Mouse (Mus musculus) embryonic facial prominence, embryonic 11.5 days (tissue): ENCODE data around the gene Dab1. TPM values are rescaled to one million over a fixed set of nuclear protein-coding genes. Genes with fewer than 3 reads are reported as not detected.

Source experiments
- ATAC-seq: fragments of 200-750 bp; cut with Nextera tagmentation; replicated peaks from 2 replicates; pipeline ENCODE4 v1.8.0; 2017; ENCODE audit warnings: low read depth; ENCODE audit not compliant: insufficient number of reproducible peaks, low FRiP score, low TSS enrichment
- DNase-seq: peaks from one replicate; pipeline ENCODE4 v3.0.0-alpha.2; 2015; ENCODE audit warnings: low spot score
- H3K27ac ChIP-seq: fragments of 300-500 bp; sonication (generic); replicated peaks from 2 replicates; pipeline ENCODE4 v1.5.1; 2014; ENCODE audit warnings: mild to moderate bottlenecking, low read depth, low read length, control low read depth
- H3K27me3 ChIP-seq: fragments of 300-500 bp; sonication (generic); 2 replicates; pipeline ENCODE4 v1.6.1; 2014; ENCODE audit warnings: mild to moderate bottlenecking, low read length, moderate library complexity, mixed read lengths; ENCODE audit not compliant: control insufficient read depth, insufficient read depth
- H3K36me3 ChIP-seq: fragments of 300-500 bp; sonication (generic); replicated peaks from 2 replicates; pipeline ENCODE4 v1.6.1; 2014; ENCODE audit warnings: low read depth, mild to moderate bottlenecking, low read length, moderate library complexity, mixed read lengths; ENCODE audit not compliant: control insufficient read depth, insufficient read depth
- H3K4me1 ChIP-seq: fragments of 300-500 bp; sonication (generic); 2 replicates; pipeline ENCODE4 v1.6.1; 2014; ENCODE audit warnings: low read length, mixed read lengths; ENCODE audit not compliant: control insufficient read depth, insufficient read depth
- H3K4me2 ChIP-seq: fragments of 300-500 bp; sonication (generic); 2 replicates; pipeline ENCODE4 v1.6.1; 2014; ENCODE audit warnings: low read depth, mild to moderate bottlenecking, control low read depth, low read length, moderate library complexity
- H3K4me3 ChIP-seq: fragments of 300-500 bp; sonication (generic); 2 replicates; pipeline ENCODE4 v1.5.1; 2014; ENCODE audit warnings: low read depth, low read length, control low read depth
- H3K9ac ChIP-seq: fragments of 300-500 bp; sonication (generic); replicated peaks from 2 replicates; pipeline ENCODE4 v1.6.1; 2014; ENCODE audit warnings: mild to moderate bottlenecking, control low read depth, low read length
- H3K9me3 ChIP-seq: fragments of 300-500 bp; sonication (generic); replicated peaks from 2 replicates; pipeline ENCODE4 v1.6.1; 2016; ENCODE audit warnings: mild to moderate bottlenecking, low read length, inconsistent platforms, mixed read lengths; ENCODE audit not compliant: control insufficient read depth
- WGBS: fragments of 180-500 bp; shearing (Covaris S2); extraction: QIAGEN DNeasy Blood & Tissue Kit; methylation state at CpG from one replicate; pipeline ENCODE4 v1.1.7; 2014; 5-methylcytosine and 5-hydroxymethylcytosine counted together
- polyA plus RNA-seq: library from polyadenylated mRNA; unstranded; fragments of >200 nt; fragmentation: Nextera tagmentation; extraction: Ambion mirVana; gene quantifications from 2 replicates; pipeline ENCODE4 v1.2.1, GENCODE M21; 2014

Dab1 gene
- polyA plus RNA-seq, 1 experiment from 2014 or later: 17.6 TPM

GRCm38 (mm10) chr4:104725673-104726072, 1106.5 kb downstream of the Dab1 start:
- DNase-seq (peak; percentile 20), ATAC-seq (no peak)
- Histone ChIP-seq H3K9me3 (no peaks in the 10 kb centered on the region), H3K4me1 (no peaks in the 10 kb centered on the region), H3K4me3 (no peak overlapping the region), H3K27me3 (no peaks in the 10 kb centered on the region), H3K36me3 (no peaks in the 10 kb centered on the region), H3K4me2 (no peak overlapping the region), H3K9ac (no peak overlapping the region), H3K27ac (no peak overlapping the region)
- WGBS: 49% methylated on average over 3 of the region's 3 CpGs

DNA sequence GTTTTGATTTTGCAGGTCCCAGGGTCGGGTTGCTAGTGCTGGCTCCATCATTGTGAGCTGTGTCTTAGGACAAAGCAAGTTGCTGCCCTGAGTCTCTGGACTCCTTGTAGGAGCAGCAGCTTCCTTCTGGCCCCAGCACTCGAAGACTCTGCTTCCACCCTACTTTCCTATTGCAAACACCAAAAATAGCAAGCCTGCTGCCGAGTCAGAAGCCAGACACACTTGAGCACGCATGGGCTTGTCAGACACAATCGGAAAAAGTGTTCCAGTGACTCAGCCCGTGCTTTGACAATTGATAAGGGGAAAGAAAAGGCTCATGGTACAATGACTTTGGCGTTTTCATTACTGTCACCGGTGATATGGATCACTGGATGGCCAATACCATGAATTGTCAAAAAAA, 1110.0 kb downstream of the Dab1 start:
- Histone ChIP-seq H3K9me3 (no peaks in the 10 kb centered on the region), H3K9ac (no peak overlapping the region), H3K27ac (no peak overlapping the region), H3K4me3 (no peak overlapping the region), H3K4me2 (no peak overlapping the region), H3K36me3 (no peaks in the 10 kb centered on the region), H3K27me3 (no peaks in the 10 kb centered on the region), H3K4me1 (no peaks in the 10 kb centered on the region)
- 84% methylated on average over 8 of the region's 8 CpGs for WGBS
- ATAC-seq (no peak), DNase-seq (no peak)

DNA sequence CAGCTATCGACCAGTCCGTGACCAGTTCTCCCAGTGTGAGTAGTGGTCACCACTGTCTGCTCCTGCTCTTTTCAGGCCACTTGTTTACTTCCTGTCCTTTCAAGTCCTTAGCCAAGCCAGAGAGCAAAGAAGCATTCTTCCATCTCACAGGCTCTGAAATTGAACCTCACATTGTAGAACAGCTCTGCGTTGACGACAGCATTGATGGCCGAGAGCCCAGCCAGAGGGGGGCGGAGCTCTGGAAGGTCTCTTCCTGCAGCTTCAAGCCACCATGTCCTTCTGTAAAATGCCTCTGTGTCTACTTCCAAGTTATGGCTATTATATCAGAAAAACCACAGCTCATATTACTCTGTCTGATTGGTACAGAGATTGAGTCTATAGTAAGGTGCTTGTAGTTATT, 1127.3 kb downstream of the Dab1 start:
- ATAC-seq (no peak), DNase-seq (no peak)
- WGBS: 68% methylated on average over 6 of the region's 6 CpGs

DNA sequence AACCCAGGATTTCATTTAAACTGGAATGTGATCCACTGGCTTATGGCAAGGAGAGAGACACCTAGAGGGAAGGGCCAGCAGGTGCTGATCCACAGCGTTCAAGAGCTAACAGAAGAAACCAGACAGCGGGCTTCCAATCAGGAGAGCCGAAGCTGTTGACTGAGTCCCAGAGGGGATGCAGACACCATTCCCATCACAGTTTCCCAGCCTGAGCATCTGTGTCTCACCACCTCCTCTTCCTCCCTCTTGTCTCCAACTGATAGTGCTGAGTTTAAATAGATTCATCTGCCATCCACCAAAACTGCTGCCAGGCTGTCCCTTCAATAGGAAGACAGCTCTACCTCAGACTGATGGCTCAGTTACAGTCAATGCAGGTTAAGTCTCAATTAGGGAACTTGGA, 1134.9 kb downstream of the Dab1 start:
- Histone ChIP-seq H3K4me2 (no peak overlapping the region), H3K9ac (no peak overlapping the region), H3K36me3 (no peaks in the 10 kb centered on the region), H3K4me3 (no peak overlapping the region), H3K27ac (no peak overlapping the region), H3K4me1 (no peaks in the 10 kb centered on the region), H3K9me3 (no peaks in the 10 kb centered on the region), H3K27me3 (no peaks in the 10 kb centered on the region)
- ATAC-seq (no peak), DNase-seq (no peak)
- 66% methylated on average over 3 of the region's 3 CpGs for whole genome bisulfite sequencing

More for the DNA sequence above, 1127.3 kb downstream of the Dab1 start:
- H3K27me3 ChIP-seq: no peaks in the 10 kb centered on the region
- no peak overlapping the region for H3K4me3 ChIP-seq
- H3K4me1 ChIP-seq: no peaks in the 10 kb centered on the region
- no peaks in the 10 kb centered on the region for H3K36me3 ChIP-seq
- no peak overlapping the region for H3K27ac ChIP-seq
- no peak overlapping the region for H3K4me2 ChIP-seq
- no peak overlapping the region for H3K9ac ChIP-seq
- H3K9me3 ChIP-seq: no peaks in the 10 kb centered on the region

DNA sequence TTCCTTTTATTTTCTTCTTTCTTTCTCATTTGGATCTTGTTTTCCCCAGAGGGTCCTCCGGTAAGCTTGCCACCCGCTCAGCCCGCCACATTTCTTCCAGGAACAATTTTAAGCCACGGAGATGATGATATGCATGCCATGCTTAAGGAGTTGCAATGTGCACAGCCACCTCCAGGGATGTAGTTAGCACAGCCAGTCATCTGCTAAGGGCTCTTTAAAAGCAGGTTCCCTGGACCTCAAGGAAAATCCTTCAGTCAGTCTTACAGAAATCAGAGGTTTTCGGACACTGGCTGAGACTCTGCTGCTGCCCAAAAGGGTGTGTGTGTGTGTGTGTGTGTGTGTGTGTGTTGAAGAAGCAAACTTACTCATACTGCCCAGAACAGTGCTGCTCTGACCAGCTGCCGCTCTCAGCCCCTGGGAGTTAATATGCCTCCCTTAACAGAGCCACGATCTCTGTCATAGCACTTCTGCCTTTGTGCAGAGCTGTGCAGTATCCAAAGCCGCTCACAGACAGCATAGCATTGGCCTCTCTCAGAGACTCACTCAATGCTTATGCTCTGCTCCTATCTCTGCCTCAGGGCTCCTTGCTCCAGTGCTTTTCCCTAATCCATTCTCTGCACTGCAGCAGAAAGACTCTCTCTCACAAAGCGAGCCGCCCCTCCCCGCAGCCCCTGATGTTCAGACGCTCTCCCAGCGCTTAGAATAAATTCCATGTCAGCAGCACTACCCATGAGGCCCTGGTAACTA, 1141.9 kb downstream of the Dab1 start:
- no peak overlapping the region for H3K27ac ChIP-seq
- WGBS: 48% methylated on average over 13 of the region's 13 CpGs
- H3K4me1 ChIP-seq: no peaks in the 10 kb centered on the region
- H3K36me3 ChIP-seq: no peaks in the 10 kb centered on the region
- H3K27me3 ChIP-seq: no peaks in the 10 kb centered on the region
- no peaks in the 10 kb centered on the region for H3K9me3 ChIP-seq
- ATAC-seq (peak; percentile 72), DNase-seq (peak; percentile 18)
- no peak overlapping the region for H3K4me3 ChIP-seq
- no peak overlapping the region for H3K4me2 ChIP-seq
- H3K9ac ChIP-seq: no peak overlapping the region

DNA sequence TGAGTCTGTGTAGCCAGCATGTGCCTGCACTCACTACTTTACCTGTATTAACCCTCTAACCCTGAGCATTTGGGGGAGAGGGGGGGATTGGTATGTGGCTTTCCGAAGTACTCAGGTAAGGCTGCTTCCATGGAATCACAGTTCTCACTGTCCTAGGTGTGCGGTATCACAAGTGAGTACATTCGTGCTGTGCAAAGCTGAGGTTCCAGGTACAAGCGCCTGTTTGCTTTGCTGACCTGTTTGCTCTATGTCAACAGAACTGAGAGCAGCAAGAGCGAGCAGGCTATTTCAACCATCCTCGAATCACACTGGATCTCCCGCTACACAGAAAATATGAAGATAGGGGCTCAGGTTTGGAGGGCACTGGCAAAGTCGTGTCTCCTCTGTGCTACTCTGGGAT, 1146.9 kb downstream of the Dab1 start, which contains the start of gene C8b:
Gene C8b (plus strand): TSS at position 253 of the 400 bp plus-strand sequence.
- Histone ChIP-seq H3K36me3 (no peaks in the 10 kb centered on the region), H3K4me1 (no peaks in the 10 kb centered on the region), H3K27ac (no peak within 1 kb of the TSS), H3K9me3 (no peaks in the 10 kb centered on the region), H3K9ac (no peak within 1 kb of the TSS), H3K27me3 (no peaks in the 10 kb centered on the region), H3K4me3 (no peak within 1 kb of the TSS), H3K4me2 (no peak within 1 kb of the TSS)
- no peak for DNase-seq
- ATAC-seq: no peak
- WGBS: 88% methylated on average over 8 of the region's 8 CpGs

DNA sequence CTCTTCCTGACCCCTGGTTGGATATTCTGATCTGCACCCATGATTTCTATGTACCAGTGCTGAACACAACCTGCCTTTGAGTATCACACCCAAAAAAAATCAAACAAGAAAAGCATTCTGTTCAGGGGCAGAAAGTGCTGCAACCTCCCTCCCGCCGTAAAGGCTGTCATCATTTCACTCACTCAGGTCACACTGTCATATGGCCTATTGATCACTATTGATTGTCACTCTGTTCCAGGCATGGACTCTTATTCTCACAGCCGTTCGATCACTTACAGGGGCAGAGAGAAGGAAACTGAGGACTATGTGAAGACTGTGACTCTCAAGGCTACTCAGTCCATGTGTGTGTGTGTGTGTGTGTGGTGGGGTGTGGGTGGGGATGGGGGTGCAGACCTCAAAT, 1149.0 kb downstream of the Dab1 start:
- Histone ChIP-seq H3K4me2 (no peak overlapping the region), H3K27me3 (no peaks in the 10 kb centered on the region), H3K9ac (no peak overlapping the region), H3K36me3 (no peaks in the 10 kb centered on the region), H3K9me3 (no peaks in the 10 kb centered on the region), H3K4me1 (no peaks in the 10 kb centered on the region), H3K27ac (no peak overlapping the region), H3K4me3 (no peak overlapping the region)
- no peak for ATAC-seq
- WGBS: 81% methylated on average over 4 of the region's 4 CpGs
- no peak for DNase-seq

GRCm38 (mm10) chr4:104769602-104770001, 1150.4 kb downstream of the Dab1 start:
- Histone ChIP-seq H3K36me3 (no peaks in the 10 kb centered on the region), H3K9me3 (no peaks in the 10 kb centered on the region), H3K4me2 (no peak overlapping the region), H3K27ac (no peak overlapping the region), H3K27me3 (no peaks in the 10 kb centered on the region), H3K4me3 (no peak overlapping the region), H3K9ac (no peak overlapping the region), H3K4me1 (no peaks in the 10 kb centered on the region)
- ATAC-seq (no peak), DNase-seq (no peak)
- 91% methylated on average over 8 of the region's 8 CpGs for WGBS
